Mouse (Mus musculus) neural tube, embryonic 13.5 days (tissue): Measurements from ENCODE around the gene Fam131a. TPM values are rescaled to one million over a fixed set of nuclear protein-coding genes. Genes with fewer than 3 reads are reported as not detected.

ENCODE experiments used
- ATAC-seq: fragments of 200-750 bp; cut with Nextera tagmentation; 2 replicates; pipeline ENCODE4 v1.8.0; 2017; ENCODE audit warnings: low read depth, mild to moderate bottlenecking, moderate TSS enrichment, moderate library complexity
- H3K27ac ChIP-seq: fragments of 300-500 bp; sonication (generic); replicated peaks from 2 replicates; pipeline ENCODE4 v1.5.1; 2015; ENCODE audit warnings: moderate library complexity, mild to moderate bottlenecking, inconsistent platforms
- H3K27me3 ChIP-seq: fragments of 300-500 bp; sonication (generic); 2 replicates; pipeline ENCODE4 v1.6.1; 2015; ENCODE audit warnings: mild to moderate bottlenecking, inconsistent platforms
- H3K36me3 ChIP-seq: fragments of 300-500 bp; sonication (generic); 2 replicates; pipeline ENCODE4 v1.6.1; 2015; ENCODE audit warnings: mild to moderate bottlenecking, inconsistent platforms
- H3K4me1 ChIP-seq: fragments of 300-500 bp; sonication (generic); replicated peaks from 2 replicates; pipeline ENCODE4 v1.6.1; 2015; ENCODE audit warnings: inconsistent platforms
- H3K4me2 ChIP-seq: fragments of 300-500 bp; sonication (generic); 2 replicates; pipeline ENCODE4 v1.6.1; 2015; ENCODE audit warnings: inconsistent platforms, mild to moderate bottlenecking, moderate library complexity
- H3K4me3 ChIP-seq: fragments of 300-500 bp; sonication (generic); 2 replicates; pipeline ENCODE4 v1.5.1; 2015; ENCODE audit warnings: mild to moderate bottlenecking, inconsistent platforms
- H3K9ac ChIP-seq: fragments of 300-500 bp; sonication (generic); 2 replicates; pipeline ENCODE4 v1.6.1; 2015; ENCODE audit warnings: moderate library complexity, mild to moderate bottlenecking, inconsistent platforms
- H3K9me3 ChIP-seq: fragments of 300-500 bp; sonication (generic); 2 replicates; pipeline ENCODE4 v1.6.1; 2016; ENCODE audit warnings: inconsistent platforms
- WGBS: fragments of 180-500 bp; shearing (Covaris S2); methylation state at CpG from one replicate; pipeline ENCODE4 v1.1.7; 2015; 5-methylcytosine and 5-hydroxymethylcytosine counted together
- polyA plus RNA-seq: library from polyadenylated mRNA; unstranded; fragments of >200 nt; fragmentation: Nextera tagmentation; extraction: Ambion mirVana; gene quantifications from 2 replicates; pipeline ENCODE4 v1.2.1, GENCODE M21; 2015

Gene Fam131a
- polyA plus RNA-seq, 1 experiment from 2014 or later: 27.8 TPM

GRCm38 (mm10) chr16:20722736-20723135 lies 29.7 kb downstream of the Fam131a start:
- no peaks in the 10 kb centered on the region for H3K9me3 ChIP-seq
- no peak for ATAC-seq
- no peak overlapping the region for H3K27ac ChIP-seq
- no peak overlapping the region for H3K4me3 ChIP-seq
- peaks cover 8% of the 10 kb centered on the region for H3K4me1 ChIP-seq
- 80% methylated on average over 4 of the region's 4 CpGs for WGBS
- H3K4me2 ChIP-seq: no peak overlapping the region
- peaks cover 29% of the 10 kb centered on the region for H3K36me3 ChIP-seq
- no peaks in the 10 kb centered on the region for H3K27me3 ChIP-seq
- H3K9ac ChIP-seq: no peak overlapping the region

GRCm38 (mm10) chr16:20723247-20723646 lies 30.2 kb downstream of the Fam131a start:
- H3K27me3 ChIP-seq: no peaks in the 10 kb centered on the region
- no peak overlapping the region for H3K27ac ChIP-seq
- H3K4me2 ChIP-seq: no peak overlapping the region
- H3K36me3 ChIP-seq: peaks cover 29% of the 10 kb centered on the region
- WGBS: 59% methylated on average over 4 of the region's 4 CpGs
- H3K4me1 ChIP-seq: peaks cover 7% of the 10 kb centered on the region
- H3K9ac ChIP-seq: no peak overlapping the region
- no peak for ATAC-seq
- no peak overlapping the region for H3K4me3 ChIP-seq
- no peaks in the 10 kb centered on the region for H3K9me3 ChIP-seq

- Histone ChIP-seq H3K4me2 (no peak overlapping the region), H3K27me3 (no peaks in the 10 kb centered on the region), H3K9me3 (no peaks in the 10 kb centered on the region), H3K4me3 (no peak overlapping the region), H3K36me3 (peaks cover 29% of the 10 kb centered on the region), H3K9ac (no peak overlapping the region), H3K27ac (no peak overlapping the region), H3K4me1 (no peaks in the 10 kb centered on the region; the same call in 1 of the 2 replicates)
- WGBS: 32% methylated on average over 5 of the region's 5 CpGs
- peak; percentile 64; the same call in 1 of the 2 replicates for ATAC-seq
These were observed 31.3 kb downstream of the Fam131a start for GRCm38 (mm10) chr16:20724338-20724748.

- Histone ChIP-seq H3K9me3 (no peaks in the 10 kb centered on the region), H3K4me3 (no peak overlapping the region), H3K36me3 (peaks cover 23% of the 10 kb centered on the region), H3K4me2 (no peak overlapping the region), H3K27ac (no peak overlapping the region), H3K4me1 (no peaks in the 10 kb centered on the region; the same call in 1 of the 2 replicates), H3K27me3 (no peaks in the 10 kb centered on the region), H3K9ac (no peak overlapping the region)
- WGBS: 79% methylated on average over 7 of the region's 7 CpGs
- ATAC-seq: no peak
These were observed 32.3 kb downstream of the Fam131a start for GRCm38 (mm10) chr16:20725321-20725720.

GRCm38 (mm10) chr16:20725750-20726149 lies 32.7 kb downstream of the Fam131a start:
- WGBS: 81% methylated on average over 4 of the region's 4 CpGs
- Histone ChIP-seq H3K4me2 (no peak overlapping the region), H3K9me3 (no peaks in the 10 kb centered on the region), H3K27me3 (no peaks in the 10 kb centered on the region), H3K9ac (no peak overlapping the region), H3K36me3 (peaks cover 19% of the 10 kb centered on the region), H3K27ac (no peak overlapping the region), H3K4me3 (no peak overlapping the region), H3K4me1 (no peaks in the 10 kb centered on the region; the same call in 1 of the 2 replicates)
- ATAC-seq: no peak

- Histone ChIP-seq H3K4me3 (no peak overlapping the region), H3K9me3 (no peaks in the 10 kb centered on the region), H3K9ac (no peak overlapping the region), H3K27me3 (no peaks in the 10 kb centered on the region), H3K4me1 (no peaks in the 10 kb centered on the region; the same call in 1 of the 2 replicates), H3K36me3 (peaks cover 13% of the 10 kb centered on the region), H3K27ac (no peak overlapping the region), H3K4me2 (no peak overlapping the region)
- 81% methylated on average over 1 of the region's 1 CpGs for WGBS
- no peak for ATAC-seq
These were observed 33.3 kb downstream of the Fam131a start for GRCm38 (mm10) chr16:20726384-20726783.

- Histone ChIP-seq H3K27me3 (peaks cover 20% of the 10 kb centered on the region), H3K36me3 (no peaks in the 10 kb centered on the region)
- ATAC-seq: no peak
These were observed 37.3 kb downstream of the Fam131a start for GRCm38 (mm10) chr16:20730293-20730711.

GRCm38 (mm10) chr16:20731688-20732087 lies 38.6 kb downstream of the Fam131a start:
- H3K27me3 ChIP-seq: peaks cover 30% of the 10 kb centered on the region
- peak overlapping the region; percentile 98; the same call in 1 of the 2 replicates for H3K4me2 ChIP-seq
- H3K9me3 ChIP-seq: no peaks in the 10 kb centered on the region
- H3K9ac ChIP-seq: no peak overlapping the region
- H3K4me3 ChIP-seq: no peak overlapping the region
- no peak for ATAC-seq
- peaks cover 30% of the 10 kb centered on the region for H3K4me1 ChIP-seq
- H3K36me3 ChIP-seq: peaks cover 12% of the 10 kb centered on the region
- WGBS: 75% methylated on average over 5 of the region's 5 CpGs
- H3K27ac ChIP-seq: peak overlapping the region; percentile 39; the same call in 1 of the 2 replicates

More at GRCm38 (mm10) chr16:20730293-20730711, 37.3 kb downstream of the Fam131a start:
- H3K4me3 ChIP-seq: no peak overlapping the region
- no peak overlapping the region for H3K27ac ChIP-seq
- WGBS: 34% methylated on average over 5 of the region's 5 CpGs
- no peaks in the 10 kb centered on the region for H3K9me3 ChIP-seq
- H3K4me1 ChIP-seq: peaks cover 30% of the 10 kb centered on the region
- no peak overlapping the region for H3K9ac ChIP-seq
- H3K4me2 ChIP-seq: no peak overlapping the region

GRCm38 (mm10) chr16:20732251-20732924 lies 39.3 kb downstream of the Fam131a start:
- Histone ChIP-seq H3K27me3 (peaks cover 30% of the 10 kb centered on the region), H3K4me2 (peak overlapping the region; percentile 98), H3K9ac (peak overlapping the region; percentile 90), H3K4me3 (peak overlapping the region; percentile 75), H3K4me1 (peaks cover 30% of the 10 kb centered on the region), H3K9me3 (no peaks in the 10 kb centered on the region), H3K27ac (peak overlapping the region; percentile 78), H3K36me3 (peaks cover 19% of the 10 kb centered on the region)
- WGBS: 0% methylated on average over 20 of the region's 30 CpGs
- ATAC-seq: peak; percentile 63

GRCm38 (mm10) chr16:20732925-20733730 lies 40.1 kb downstream of the Fam131a start, which contains the start of gene Chrd:
Gene Chrd, plus strand, starts transcription at chr16:20733127.
- peaks cover 30% of the 10 kb centered on the region for H3K27me3 ChIP-seq
- under 1% methylated on average over 65 of the region's 70 CpGs for WGBS
- peak; percentile 79 for ATAC-seq

GRCm38 (mm10) chr16:20733731-20734730 lies 41.0 kb downstream of the Fam131a start, which contains the start of gene Thpo:
Gene Thpo, minus strand, starts transcription at chr16:20734511.
- WGBS: 2% methylated on average over 45 of the region's 45 CpGs
- Histone ChIP-seq H3K27me3 (peaks cover 30% of the 10 kb centered on the region), H3K4me2 (peak within 1 kb of the TSS; percentile 98), H3K9me3 (no peaks in the 10 kb centered on the region), H3K9ac (peak within 1 kb of the TSS; percentile 90), H3K36me3 (peaks cover 28% of the 10 kb centered on the region), H3K4me3 (peak within 1 kb of the TSS; percentile 75), H3K27ac (peak within 1 kb of the TSS; percentile 78; the same call in 1 of the 2 replicates), H3K4me1 (peaks cover 30% of the 10 kb centered on the region)
- no peak for ATAC-seq

More at GRCm38 (mm10) chr16:20732925-20733730, 40.1 kb downstream of the Fam131a start, which contains the start of gene Chrd:
- peak within 1 kb of the TSS; percentile 98 for H3K4me2 ChIP-seq
- no peaks in the 10 kb centered on the region for H3K9me3 ChIP-seq
- peak within 1 kb of the TSS; percentile 90 for H3K9ac ChIP-seq
- peak within 1 kb of the TSS; percentile 75 for H3K4me3 ChIP-seq
- H3K36me3 ChIP-seq: peaks cover 21% of the 10 kb centered on the region
- H3K27ac ChIP-seq: peak within 1 kb of the TSS; percentile 78
- peaks cover 30% of the 10 kb centered on the region for H3K4me1 ChIP-seq
